26 mouse cellular contexts compared by ENCODE assay signal in genomic region chr7:137750741-137751140, GRCm38 (mm10).
A peak's percentile ranks its signal among the peaks of the same experiment; 100 is the strongest.
DNase-seq lines count a peak whose midpoint lies in the region; ATAC-seq and TF ChIP-seq lines count a peak whose summit lies in the region.
"Had no signal": no experiment of that assay in that cellular context is flagged by ENCODE, and none has a peak within 500 bp of the region (broad histone marks: within the 10 kb centered on the region; RNA-seq: fewer than 3 reads in every experiment).

No protein-coding gene starts in this region.

- TF ChIP-seq CTCF in lung, adult 2 months (IDR thresholded peaks at IDR 0.05; ENCODE audit: insufficient read depth, low read length), result no peak

- TF ChIP-seq POLR2A in lung, adult 2 months (IDR thresholded peaks at IDR 0.05; ENCODE audit: borderline replicate concordance, extremely low read depth, low read depth, low read length), result no peak

- H3K9ac ChIP-seq in intestine, embryonic 14.5 days (ENCODE audit: low read length), result no peak overlapping the region
- no peak overlapping the region for H3K9ac ChIP-seq in intestine, embryonic 16.5 days (ENCODE audit: low read depth, low read length)
- no peak overlapping the region for H3K9ac ChIP-seq in kidney, embryonic 16.5 days (replicated peaks; ENCODE audit: low read length)
- H3K9ac ChIP-seq in lung, embryonic 15.5 days, result no peak overlapping the region
- H3K9ac ChIP-seq: embryonic facial prominence, embryonic 13.5 days; forebrain, embryonic 12.5 days; forebrain, embryonic 15.5 days; hindbrain, embryonic 13.5 days had no signal

- no peak overlapping the region for H3K27ac ChIP-seq in intestine, embryonic 14.5 days (ENCODE audit: low read depth)
- H3K27ac ChIP-seq in intestine, embryonic 16.5 days (ENCODE audit: low read length), result no peak overlapping the region
- H3K27ac ChIP-seq in kidney, embryonic 16.5 days (ENCODE audit: low read length), result no peak overlapping the region
- H3K27ac ChIP-seq in lung, embryonic 15.5 days, result no peak overlapping the region
- H3K27ac ChIP-seq: embryonic facial prominence, embryonic 10.5 days; embryonic facial prominence, embryonic 13.5 days; forebrain, embryonic 12.5 days; forebrain, embryonic 15.5 days; hindbrain, embryonic 10.5 days; hindbrain, embryonic 13.5 days had no signal

- no peaks in the 10 kb centered on the region for H3K27me3 ChIP-seq in intestine, embryonic 14.5 days (replicated peaks; ENCODE audit: control insufficient read depth, insufficient read depth, low read length)
- no peaks in the 10 kb centered on the region for H3K27me3 ChIP-seq in intestine, embryonic 16.5 days (replicated peaks; ENCODE audit: control insufficient read depth, insufficient read depth, low read length)
- H3K27me3 ChIP-seq in kidney, embryonic 16.5 days (ENCODE audit: insufficient read depth, low read length), result no peaks in the 10 kb centered on the region
- no peaks in the 10 kb centered on the region for H3K27me3 ChIP-seq in lung, embryonic 15.5 days
- H3K27me3 ChIP-seq: embryonic facial prominence, embryonic 13.5 days; forebrain, embryonic 12.5 days; forebrain, embryonic 15.5 days; hindbrain, embryonic 13.5 days had no signal

- no peaks in the 10 kb centered on the region for H3K9me3 ChIP-seq in intestine, embryonic 14.5 days (ENCODE audit: control insufficient read depth, low read length)
- no peaks in the 10 kb centered on the region for H3K9me3 ChIP-seq in intestine, embryonic 16.5 days (ENCODE audit: control insufficient read depth, low read length)
- no peaks in the 10 kb centered on the region for H3K9me3 ChIP-seq in kidney, embryonic 16.5 days (ENCODE audit: low read length)
- H3K9me3 ChIP-seq in lung, embryonic 15.5 days, result no peaks in the 10 kb centered on the region
- H3K9me3 ChIP-seq: embryonic facial prominence, embryonic 10.5 days; embryonic facial prominence, embryonic 13.5 days; forebrain, embryonic 12.5 days; forebrain, embryonic 15.5 days; hindbrain, embryonic 10.5 days; hindbrain, embryonic 13.5 days had no signal

- DNase-seq in intestine, embryonic 14.5 days (ENCODE audit: low spot score), result peak; percentile 24
- no peak for DNase-seq in kidney, postnatal 10 days
- no peak for DNase-seq in lung, adult 2 months
- peak; percentile 9 for DNase-seq in ES-CJ7 (ENCODE audit: low read depth, low spot score)
- DNase-seq in urinary bladder, postnatal 4 days (ENCODE audit: low spot score in 2 of 2), result no peak
- DNase-seq: adrenal gland, adult 8-10 months; adrenal gland, postnatal 25 days; B cell, adult 2 months; cerebellum, adult 11-12 months; cerebellum, adult 8-10 months; cerebellum, postnatal 10 days; cerebellum, postnatal 36 days; gastrocnemius, postnatal 25 days had no signal

- WGBS in intestine, embryonic 14.5 days, result 41% methylated on average over 1 of the region's 1 CpGs
- 47% methylated on average over 1 of the region's 1 CpGs for WGBS in intestine, embryonic 16.5 days
- WGBS in kidney, embryonic 16.5 days, result 25% methylated on average over 1 of the region's 1 CpGs
- WGBS in lung, embryonic 15.5 days, result 7% methylated on average over 1 of the region's 1 CpGs
- 38% methylated on average over 1 of the region's 1 CpGs for WGBS in lung, adult 2 months

- H3K36me3 ChIP-seq in intestine, embryonic 14.5 days (ENCODE audit: control insufficient read depth, insufficient read depth, low read length), result no peaks in the 10 kb centered on the region
- H3K36me3 ChIP-seq in intestine, embryonic 16.5 days (ENCODE audit: control insufficient read depth, insufficient read depth, low read length), result no peaks in the 10 kb centered on the region
- no peaks in the 10 kb centered on the region for H3K36me3 ChIP-seq in kidney, embryonic 16.5 days (ENCODE audit: insufficient read depth, low read length)
- no peaks in the 10 kb centered on the region for H3K36me3 ChIP-seq in lung, embryonic 15.5 days
- H3K36me3 ChIP-seq: embryonic facial prominence, embryonic 10.5 days; embryonic facial prominence, embryonic 13.5 days; forebrain, embryonic 12.5 days; forebrain, embryonic 15.5 days; hindbrain, embryonic 10.5 days; hindbrain, embryonic 13.5 days had no signal

- no peaks in the 10 kb centered on the region for H3K4me1 ChIP-seq in intestine, embryonic 14.5 days (replicated peaks; ENCODE audit: control insufficient read depth, insufficient read depth, low read length)
- no peaks in the 10 kb centered on the region for H3K4me1 ChIP-seq in intestine, embryonic 16.5 days (ENCODE audit: control insufficient read depth, insufficient read depth, low read length)
- peaks cover 10% of the 10 kb centered on the region; the same call in 1 of the 2 replicates for H3K4me1 ChIP-seq in kidney, embryonic 16.5 days (ENCODE audit: insufficient read depth, low read length)
- H3K4me1 ChIP-seq in lung, embryonic 15.5 days, result peaks cover 3% of the 10 kb centered on the region; the same call in 1 of the 2 replicates
- H3K4me1 ChIP-seq in lung, adult 2 months (ENCODE audit: control insufficient read depth, insufficient read depth, low read length), result no peaks in the 10 kb centered on the region
- H3K4me1 ChIP-seq: embryonic facial prominence, embryonic 13.5 days; forebrain, embryonic 12.5 days; hindbrain, embryonic 13.5 days had no signal

- H3K4me3 ChIP-seq in intestine, embryonic 14.5 days (ENCODE audit: low read depth, low read length), result no peak overlapping the region
- H3K4me3 ChIP-seq in intestine, embryonic 16.5 days (ENCODE audit: low read length), result no peak overlapping the region
- H3K4me3 ChIP-seq in kidney, embryonic 16.5 days (ENCODE audit: low read length), result no peak overlapping the region
- no peak overlapping the region for H3K4me3 ChIP-seq in lung, embryonic 15.5 days
- no peak overlapping the region for H3K4me3 ChIP-seq in lung, adult 2 months (replicated peaks; ENCODE audit: extremely low read depth, low read depth, low read length)
- H3K4me3 ChIP-seq: embryonic facial prominence, embryonic 10.5 days; embryonic facial prominence, embryonic 13.5 days; erythroblast, embryonic 14.5 days; forebrain, embryonic 12.5 days; forebrain, embryonic 15.5 days; hindbrain, embryonic 10.5 days; hindbrain, embryonic 13.5 days had no signal

- ATAC-seq in intestine, embryonic 14.5 days (replicated peaks; ENCODE audit: low FRiP score, low TSS enrichment, low read depth), result no peak
- no peak for ATAC-seq in intestine, embryonic 16.5 days
- peak; percentile 19 for ATAC-seq in kidney, embryonic 16.5 days (ENCODE audit: low FRiP score, low TSS enrichment)
- ATAC-seq in lung, embryonic 15.5 days (ENCODE audit: borderline replicate concordance, extremely low read depth, low FRiP score, low TSS enrichment), result 0 out of 2 replicates have a peak, but pooled peaks have one; percentile 31
- ATAC-seq: activated CD4-positive, CD25-positive, alpha-beta regulatory T cell, adult 4 months; forebrain, embryonic 15.5 days; hindbrain, embryonic 16.5 days had no signal

- H3K4me2 ChIP-seq in intestine, embryonic 14.5 days (ENCODE audit: low read length), result no peak overlapping the region
- no peak overlapping the region for H3K4me2 ChIP-seq in intestine, embryonic 16.5 days (ENCODE audit: low read depth, low read length)
- H3K4me2 ChIP-seq in kidney, embryonic 16.5 days (replicated peaks; ENCODE audit: low read depth, low read length), result no peak overlapping the region
- H3K4me2 ChIP-seq in lung, embryonic 15.5 days, result no peak overlapping the region
- H3K4me2 ChIP-seq: embryonic facial prominence, embryonic 13.5 days; forebrain, embryonic 12.5 days; forebrain, embryonic 15.5 days; heart, embryonic 11.5 days; hindbrain, embryonic 13.5 days had no signal

Comparison
In these comparisons a context has a peak if more than half of its experiments do, and no peak if none do; other contexts are left out.
1. ATAC-seq: peak in kidney, embryonic 16.5 days (single experiment) and lung, embryonic 15.5 days (single experiment); none in intestine, embryonic 14.5 days (single experiment) and intestine, embryonic 16.5 days (single experiment).
2. DNase-seq: peak in intestine, embryonic 14.5 days (single experiment) and ES-CJ7 (single experiment); none in kidney, postnatal 10 days (single experiment), lung, adult 2 months (single experiment) and urinary bladder, postnatal 4 days (0 of 2).